ENCODE assay signal across 9 mouse cellular contexts in genomic region chr10:96690868-96691302, GRCm38 (mm10).
DNase-seq lines count a peak whose midpoint lies in the region; ATAC-seq and TF ChIP-seq lines count a peak whose summit lies in the region.
"Had no signal": no experiment of that assay in that cellular context is flagged by ENCODE, and none has a peak within 500 bp of the region (broad histone marks: within the 10 kb centered on the region; RNA-seq: fewer than 3 reads in every experiment).

No protein-coding gene starts in this region.

- no peak overlapping the region for H3K4me3 ChIP-seq in forebrain, postnatal 0 days (ENCODE audit: low read depth, low read length)
- H3K4me3 ChIP-seq in small intestine, adult 2 months (ENCODE audit: low read depth, low read length), result no peak overlapping the region
- H3K4me3 ChIP-seq: midbrain, embryonic 12.5 days had no signal

- no peaks in the 10 kb centered on the region for H3K9me3 ChIP-seq in forebrain, postnatal 0 days (ENCODE audit: low read length)
- H3K9me3 ChIP-seq: midbrain, embryonic 12.5 days had no signal

- TF ChIP-seq POLR2A in small intestine, adult 2 months (IDR thresholded peaks at IDR 0.05; ENCODE audit: low read depth, low read length), result no peak

- TF ChIP-seq CTCF in forebrain, postnatal 0 days (IDR thresholded peaks at IDR 0.05; ENCODE audit: low read depth), result no peak
- TF ChIP-seq CTCF in small intestine, adult 2 months (IDR thresholded peaks at IDR 0.05; ENCODE audit: extremely low read depth, insufficient read length, insufficient replicate concordance, low read depth, low read length), result no peak

- 0 out of 2 replicates have a peak overlapping the region, but pooled peaks have one; percentile 9 for H3K27ac ChIP-seq in forebrain, postnatal 0 days (ENCODE audit: low read depth, low read length)
- H3K27ac ChIP-seq in small intestine, adult 2 months (ENCODE audit: insufficient read depth, low read depth, low read length), result peak overlapping the region; percentile 100
- H3K27ac ChIP-seq: midbrain, embryonic 12.5 days had no signal

- no peak overlapping the region for H3K4me2 ChIP-seq in forebrain, postnatal 0 days (ENCODE audit: low read depth)
- H3K4me2 ChIP-seq: midbrain, embryonic 12.5 days had no signal

- H3K27me3 ChIP-seq in forebrain, postnatal 0 days (ENCODE audit: insufficient read depth, low read length), result no peaks in the 10 kb centered on the region
- H3K27me3 ChIP-seq in small intestine, adult 2 months (ENCODE audit: control insufficient read depth, insufficient read depth, low read length), result no peaks in the 10 kb centered on the region
- H3K27me3 ChIP-seq: midbrain, embryonic 12.5 days had no signal

- 0 out of 2 replicates have a peak, but pooled peaks cover 5% of the 10 kb centered on the region for H3K4me1 ChIP-seq in forebrain, postnatal 0 days (ENCODE audit: insufficient read depth)
- H3K4me1 ChIP-seq in small intestine, adult 2 months (ENCODE audit: control insufficient read depth, insufficient read depth, insufficient read length, low read length), result peaks cover 39% of the 10 kb centered on the region
- H3K4me1 ChIP-seq: midbrain, embryonic 12.5 days had no signal

- no peaks in the 10 kb centered on the region for H3K36me3 ChIP-seq in forebrain, postnatal 0 days (ENCODE audit: insufficient read depth)
- no peaks in the 10 kb centered on the region for H3K36me3 ChIP-seq in small intestine, adult 2 months (ENCODE audit: control insufficient read depth, insufficient read depth, low read length)
- H3K36me3 ChIP-seq: midbrain, embryonic 12.5 days had no signal

- no peak overlapping the region for H3K9ac ChIP-seq in forebrain, postnatal 0 days
- H3K9ac ChIP-seq: midbrain, embryonic 12.5 days had no signal

- peak; percentile 89 for ATAC-seq in forebrain, postnatal 0 days
- ATAC-seq in erythroblast, adult 5-6 weeks (replicated peaks; ENCODE audit: low FRiP score, poor library complexity, severe bottlenecking), result no peak

- 18% methylated on average over 2 of the region's 2 CpGs for WGBS in forebrain, postnatal 0 days
- WGBS in small intestine, adult 2 months, result 8% methylated on average over 2 of the region's 2 CpGs

- peak; percentile 69 to 88 for DNase-seq in adrenal gland, adult (ENCODE audit: inconsistent age in 2 of 2, low spot score in 1 of 2)
- no peak for DNase-seq in adrenal gland, postnatal 4 days (ENCODE audit: low spot score in 2 of 2)
- DNase-seq in 3134 (ENCODE audit: extremely low read depth, insufficient read length, low spot score), result peak; percentile 30
- peak; percentile 64 for DNase-seq in forebrain, postnatal 0 days
- DNase-seq in kidney, postnatal 10 days, result peak; percentile 51
- DNase-seq in embryo, embryonic 11 days, result no peak

Comparison
In these comparisons a context has a peak if more than half of its experiments do, and no peak if none do; other contexts are left out.
1. DNase-seq: peak in adrenal gland, adult (2 of 2), 3134 (single experiment), forebrain, postnatal 0 days (single experiment) and kidney, postnatal 10 days (single experiment); none in adrenal gland, postnatal 4 days (0 of 2) and embryo, embryonic 11 days (single experiment).